Mouse (Mus musculus) megakaryocyte, embryonic 14.5 days (primary cell): Measurements from ENCODE around the gene Slc25a45.

Source experiments
- FLI1 ChIP-seq: IDR thresholded peaks from 2 replicates; pipeline ENCODE4 v1.6.1; 2012; ENCODE audit warnings: low read length, inconsistent platforms, mixed read lengths
- GATA1 ChIP-seq: IDR thresholded peaks from 3 replicates; pipeline ENCODE4 v1.6.1; 2012; ENCODE audit warnings: mixed read lengths, low read length, inconsistent platforms, borderline replicate concordance

GRCm38 (mm10) chr19:5928104-5928503 lies 50.5 kb downstream of the Slc25a45 start:
- no peak for TF ChIP-seq GATA1
- TF ChIP-seq FLI1: no peak
